Mouse (Mus musculus) MEL (cell line): ENCODE results near the gene Rhbdl3. TPM values are rescaled to one million over a fixed set of nuclear protein-coding genes. Genes with fewer than 3 reads are reported as not detected.
A peak's percentile ranks its signal among the peaks of the same experiment; 100 is the strongest.

Source experiments
- DNase-seq: peaks from one replicate; pipeline ENCODE4 v3.0.0; 2011; ENCODE audit warnings: low read depth, low spot score
- H3K27ac ChIP-seq: 2 replicates; pipeline ENCODE4 v1.5.1; 2012; ENCODE audit warnings: low read depth, mild to moderate bottlenecking, control low read depth, low read length, moderate library complexity; ENCODE audit not compliant: control insufficient read depth
- H3K27me3 ChIP-seq, 2 experiments: fragments of 150-350 bp in 1 of 2; sonication (generic) in 1 of 2; 2 replicates each; pipeline ENCODE4 v1.6.1; 2012; ENCODE audit warnings: low read length in 2 of 2, mild to moderate bottlenecking in 2 of 2, improper control_type of control experiment in 1 of 2, moderate library complexity in 1 of 2; ENCODE audit not compliant: insufficient read depth in 2 of 2, control insufficient read depth in 1 of 2
- H3K36me3 ChIP-seq, 2 experiments: 2 replicates each; pipeline ENCODE4 v1.6.1; 2012 to 2014; ENCODE audit warnings: low read length in 2 of 2, improper control_type of control experiment in 1 of 2, inconsistent platforms in 1 of 2, mild to moderate bottlenecking in 1 of 2; ENCODE audit not compliant: insufficient read depth in 2 of 2, control insufficient read depth in 1 of 2
- H3K4me1 ChIP-seq, 2 experiments: fragments of 150-350 bp in 1 of 2; sonication (generic) in 1 of 2; 2 replicates each; pipeline ENCODE4 v1.6.1; 2012; ENCODE audit warnings: low read length in 2 of 2, improper control_type of control experiment in 1 of 2, mild to moderate bottlenecking in 1 of 2; ENCODE audit not compliant: insufficient read depth in 2 of 2, control insufficient read depth in 1 of 2
- H3K4me3 ChIP-seq, 2 experiments: fragments of 150-350 bp in 1 of 2; sonication (generic) in 1 of 2; 2 replicates each; pipeline ENCODE4 v1.5.1; 2012; ENCODE audit warnings: low read depth in 2 of 2, low read length in 2 of 2, mild to moderate bottlenecking in 2 of 2, moderate library complexity in 2 of 2, control low read depth in 1 of 2, improper control_type of control experiment in 1 of 2; ENCODE audit not compliant: control insufficient read depth in 1 of 2, insufficient read depth in 1 of 2
- H3K79me2 ChIP-seq: 2 replicates; pipeline ENCODE4 v1.6.1; 2012; ENCODE audit warnings: mild to moderate bottlenecking, low read length, moderate library complexity; ENCODE audit not compliant: control insufficient read depth, poor library complexity, insufficient read depth
- H3K9ac ChIP-seq: 2 replicates; pipeline ENCODE4 v1.6.1; 2012; ENCODE audit warnings: low read depth, mild to moderate bottlenecking, control low read depth, low read length, moderate library complexity; ENCODE audit not compliant: control insufficient read depth, poor library complexity, severe bottlenecking
- H3K9me3 ChIP-seq: fragments of 150-350 bp; sonication (generic); replicated peaks from 2 replicates; pipeline ENCODE4 v1.6.1; 2012; ENCODE audit warnings: mild to moderate bottlenecking, low read length, improper control_type of control experiment, moderate library complexity; ENCODE audit not compliant: insufficient read depth
- BHLHE40 ChIP-seq: IDR thresholded peaks from 2 replicates; pipeline ENCODE4 v1.6.1; 2012; ENCODE audit warnings: low read depth, mild to moderate bottlenecking, inconsistent platforms, low read length, improper control_type of control experiment, borderline replicate concordance
- CTCF ChIP-seq, 3 experiments: IDR thresholded peaks in 2 of 3; conservative IDR thresholded peaks in 1 of 3; 2 replicates each; pipeline ENCODE4 v1.5.1; 2011 to 2012; ENCODE audit warnings: low read length in 3 of 3, low read depth in 2 of 3, mild to moderate bottlenecking in 2 of 3, improper control_type of control experiment in 1 of 3, inconsistent platforms in 1 of 3, mixed read lengths in 1 of 3, moderate library complexity in 1 of 3; ENCODE audit not compliant: control insufficient read depth in 1 of 3, insufficient read depth in 1 of 3, poor library complexity in 1 of 3, severe bottlenecking in 1 of 3
- E2F4 ChIP-seq: IDR thresholded peaks from 2 replicates; pipeline ENCODE4 v1.6.1; 2011; ENCODE audit warnings: low read depth, low read length, improper control_type of control experiment, borderline replicate concordance
- ELF1 ChIP-seq: IDR thresholded peaks from 2 replicates; pipeline ENCODE4 v1.6.1; 2014; ENCODE audit warnings: low read depth, mild to moderate bottlenecking, inconsistent platforms, low read length, improper control_type of control experiment, moderate library complexity
- ETS1 ChIP-seq: IDR thresholded peaks from 2 replicates; pipeline ENCODE4 v1.6.1; 2012; ENCODE audit warnings: low read depth, mild to moderate bottlenecking, inconsistent platforms, low read length, improper control_type of control experiment, moderate library complexity
- HCFC1 ChIP-seq: IDR thresholded peaks from 2 replicates; pipeline ENCODE4 v1.6.1; 2012; ENCODE audit warnings: low read depth, mild to moderate bottlenecking, inconsistent platforms, low read length, improper control_type of control experiment, moderate library complexity
- KAT2A ChIP-seq: conservative IDR thresholded peaks from 2 replicates; pipeline ENCODE4 v1.6.1; 2012; ENCODE audit warnings: low read depth, low read length, improper control_type of control experiment, inconsistent platforms
- MAFK ChIP-seq: IDR thresholded peaks from 2 replicates; pipeline ENCODE4 v1.6.1; 2011; ENCODE audit warnings: low read depth, mild to moderate bottlenecking, low read length, improper control_type of control experiment, borderline replicate concordance
- MAX ChIP-seq: IDR thresholded peaks from 2 replicates; pipeline ENCODE4 v1.6.1; 2011; ENCODE audit warnings: low read length, improper control_type of control experiment
- MEF2A ChIP-seq: IDR thresholded peaks from 2 replicates; pipeline ENCODE4 v1.6.1; 2014; ENCODE audit warnings: low read depth, mild to moderate bottlenecking, inconsistent platforms, low read length, improper control_type of control experiment; ENCODE audit not compliant: poor library complexity, insufficient replicate concordance, severe bottlenecking; ENCODE audit errors: extremely low read depth
- MXI1 ChIP-seq: IDR thresholded peaks from 2 replicates; pipeline ENCODE4 v1.6.1; 2011; ENCODE audit warnings: mild to moderate bottlenecking, low read depth, low read length, improper control_type of control experiment
- MYB ChIP-seq: IDR thresholded peaks from 2 replicates; pipeline ENCODE4 v1.6.1; 2011; ENCODE audit warnings: mild to moderate bottlenecking, low read depth, low read length, improper control_type of control experiment
- NRF1 ChIP-seq: IDR thresholded peaks from 2 replicates; pipeline ENCODE4 v1.6.1; 2014; ENCODE audit warnings: low read depth, mild to moderate bottlenecking, inconsistent platforms, low read length, improper control_type of control experiment, moderate library complexity; ENCODE audit not compliant: poor library complexity, insufficient read depth, severe bottlenecking
- POLR2AphosphoS2 ChIP-seq: IDR thresholded peaks from 2 replicates; pipeline ENCODE4 v1.6.1; 2011; ENCODE audit warnings: low read length, improper control_type of control experiment
- RAD21 ChIP-seq: IDR thresholded peaks from 2 replicates; pipeline ENCODE4 v1.6.1; 2011; ENCODE audit warnings: mild to moderate bottlenecking, low read depth, low read length, improper control_type of control experiment
- RCOR1 ChIP-seq: IDR thresholded peaks from 2 replicates; pipeline ENCODE4 v1.6.1; 2012; ENCODE audit warnings: low read depth, mild to moderate bottlenecking, inconsistent platforms, low read length, improper control_type of control experiment
- SMC3 ChIP-seq: IDR thresholded peaks from 2 replicates; pipeline ENCODE4 v1.6.1; 2011; ENCODE audit warnings: low read depth, low read length, improper control_type of control experiment
- TCF12 ChIP-seq: IDR thresholded peaks from 2 replicates; pipeline ENCODE4 v1.6.1; 2014; ENCODE audit warnings: low read depth, mild to moderate bottlenecking, inconsistent platforms, low read length, improper control_type of control experiment, moderate library complexity
- USF1 ChIP-seq: IDR thresholded peaks from 2 replicates; pipeline ENCODE4 v1.6.1; 2014; ENCODE audit warnings: low read depth, mild to moderate bottlenecking, inconsistent platforms, low read length, improper control_type of control experiment, moderate library complexity
- USF2 ChIP-seq, 2 experiments: IDR thresholded peaks; 2 replicates each; pipeline ENCODE4 v1.6.1; 2011 to 2012; ENCODE audit warnings: improper control_type of control experiment in 2 of 2, low read length in 2 of 2, borderline replicate concordance in 1 of 2, inconsistent platforms in 1 of 2, low read depth in 1 of 2, mild to moderate bottlenecking in 1 of 2; ENCODE audit not compliant: insufficient read depth in 1 of 2
- ZC3H11A ChIP-seq: IDR thresholded peaks from 2 replicates; pipeline ENCODE4 v1.6.1; 2012; ENCODE audit warnings: low read depth, mild to moderate bottlenecking, inconsistent platforms, low read length, improper control_type of control experiment
- ZMIZ1 ChIP-seq: IDR thresholded peaks from 2 replicates; pipeline ENCODE4 v1.6.1; 2012; ENCODE audit warnings: low read depth, mild to moderate bottlenecking, inconsistent platforms, low read length, improper control_type of control experiment, moderate library complexity
- ZNF384 ChIP-seq: IDR thresholded peaks from 2 replicates; pipeline ENCODE4 v1.6.1; 2012; ENCODE audit warnings: low read depth, mild to moderate bottlenecking, inconsistent platforms, low read length, improper control_type of control experiment
- polyA plus RNA-seq, 2 experiments: library from polyadenylated mRNA; stranded (reverse) in 1 of 2; unstranded in 1 of 2; fragments of >175 nt in 1 of 2; fragments of >200 nt in 1 of 2; gene quantifications; 2 replicates each; pipeline versions ENCODE4 v1.2.1 to v1.2.4; 2012; ENCODE audit warnings: low replicate concordance in 2 of 2, low read depth in 1 of 2; ENCODE audit not compliant: insufficient read length in 2 of 2, insufficient read depth in 1 of 2, missing spikeins in 1 of 2
- total RNA-seq: library from RNA; depleted of rRNA; stranded (reverse); fragments of 300-350 nt; gene quantifications from 2 replicates; pipeline ENCODE4 v1.2.3, GENCODE M21; 2012

The Rhbdl3 gene
- total and polyA plus RNA-seq, 3 experiments, result 0.04 to 0.11 TPM; not detected in 1

- H3K36me3 ChIP-seq, result no peaks in the 10 kb centered on the region; a peak in 1 of 4 replicates
- no peak overlapping the region for H3K27ac ChIP-seq
- no peaks in the 10 kb centered on the region for H3K79me2 ChIP-seq
- no peak overlapping the region for H3K4me3 ChIP-seq
- H3K4me1 ChIP-seq, result no peaks in the 10 kb centered on the region
- no peak overlapping the region for H3K9ac ChIP-seq
- TF ChIP-seq SMC3 (no peak), ETS1 (no peak), HCFC1 (no peak)
- H3K27me3 ChIP-seq, result 0 out of 4 replicates have a peak, but pooled peaks cover 0 to 2% of the 10 kb centered on the region in 2 experiments
- H3K9me3 ChIP-seq, result no peaks in the 10 kb centered on the region
- no peak for DNase-seq
Measured at GRCm38 (mm10) chr11:80302046-80302390, 1.3 kb downstream of the Rhbdl3 start.

- H3K79me2 ChIP-seq, result no peaks in the 10 kb centered on the region
Measured at GRCm38 (mm10) chr11:80302536-80302935, 1.8 kb downstream of the Rhbdl3 start.

GRCm38 (mm10) chr11:80303746-80304145 is 3.0 kb downstream of the Rhbdl3 start:
- TF ChIP-seq MAFK (no peak), ZNF384 (no peak), HCFC1 (no peak), ELF1 (no peak), ZMIZ1 (no peak), CTCF (IDR thresholded peaks at IDR 0.05 in 2 of 3, conservative IDR thresholded peaks at IDR 0.05 in 1 of 3; ENCODE audit: control insufficient read depth in 1 of 3, insufficient read depth in 1 of 3, low read depth in 2 of 3, low read length in 3 of 3, poor library complexity in 1 of 3, severe bottlenecking in 1 of 3) (peak; percentile 42 to 60 (median 52)), MYB (no peak), ZC3H11A (peak; percentile 18; the same call in 1 of the 2 replicates), USF1 (no peak), USF2 (IDR thresholded peaks at IDR 0.05; ENCODE audit: borderline replicate concordance in 1 of 2, insufficient read depth in 1 of 2, low read depth in 1 of 2, low read length in 2 of 2) (no peak), KAT2A (no peak), SMC3 (peak; percentile 42), RAD21 (peak; percentile 55)
- TF ChIP-seq, all 39 proteins: peak for 4
- no peak overlapping the region for H3K27ac ChIP-seq
- peak; percentile 58 for DNase-seq
- no peaks in the 10 kb centered on the region for H3K9me3 ChIP-seq
- H3K36me3 ChIP-seq, result no peaks in the 10 kb centered on the region; a peak in 1 of 4 replicates
- H3K9ac ChIP-seq, result no peak overlapping the region
- H3K27me3 ChIP-seq, result no peaks in the 10 kb centered on the region
- no peak overlapping the region for H3K4me3 ChIP-seq
- no peaks in the 10 kb centered on the region for H3K79me2 ChIP-seq
- H3K4me1 ChIP-seq, result no peaks in the 10 kb centered on the region

More at GRCm38 (mm10) chr11:80302536-80302935, 1.8 kb downstream of the Rhbdl3 start:
- H3K4me3 ChIP-seq, result peak overlapping the region; percentile 40 to 49
- no peaks in the 10 kb centered on the region for H3K27me3 ChIP-seq
- DNase-seq, result peak; percentile 78
- no peaks in the 10 kb centered on the region; a peak in 1 of 4 replicates for H3K36me3 ChIP-seq
- H3K4me1 ChIP-seq, result no peaks in the 10 kb centered on the region
- TF ChIP-seq NRF1 (no peak), POLR2AphosphoS2 (no peak), MXI1 (no peak), MAX (no peak), MEF2A (no peak), ZMIZ1 (no peak), ZNF384 (no peak), E2F4 (no peak), HCFC1 (no peak), BHLHE40 (no peak), TCF12 (no peak), RCOR1 (no peak)
- H3K27ac ChIP-seq, result no peak overlapping the region
- no peaks in the 10 kb centered on the region for H3K9me3 ChIP-seq
- H3K9ac ChIP-seq, result peak overlapping the region; percentile 44
